Mouse (Mus musculus) ES-E14 (cell line): ENCODE measurements around the gene Itga9. TPM values are rescaled to one million over a fixed set of nuclear protein-coding genes. Genes with fewer than 3 reads are reported as not detected.
A peak's percentile ranks its signal among the peaks of the same experiment; 100 is the strongest.

Source experiments
- DNase-seq: peaks from one replicate; pipeline ENCODE4 v3.0.0-alpha.2; 2013; ENCODE audit warnings: low read depth, low spot score
- H3K27ac ChIP-seq: 2 replicates; pipeline ENCODE4 v1.5.1; 2012; ENCODE audit warnings: low read depth, mild to moderate bottlenecking, low read length, moderate library complexity, mixed read lengths; ENCODE audit not compliant: poor library complexity, insufficient read depth, severe bottlenecking
- H3K36me3 ChIP-seq: 2 replicates; pipeline ENCODE4 v1.6.1; 2012; ENCODE audit warnings: mild to moderate bottlenecking, low read length, moderate library complexity, mixed read lengths; ENCODE audit not compliant: control insufficient read depth, poor library complexity, insufficient read depth, severe bottlenecking
- H3K4me1 ChIP-seq, 2 experiments: fragments of 150-350 bp in 1 of 2; sonication (generic) in 1 of 2; 2 replicates each; pipeline ENCODE4 v1.6.1; 2012; ENCODE audit warnings: low read length in 2 of 2, mild to moderate bottlenecking in 1 of 2, mixed read lengths in 1 of 2; ENCODE audit not compliant: control insufficient read depth in 2 of 2, insufficient read depth in 2 of 2, poor library complexity in 1 of 2
- H3K4me3 ChIP-seq, 2 experiments: fragments of 150-350 bp in 1 of 2; sonication (generic) in 1 of 2; 2 replicates each; pipeline ENCODE4 v1.5.1; 2012; ENCODE audit warnings: low read length in 2 of 2, low read depth in 1 of 2, mild to moderate bottlenecking in 1 of 2, mixed read lengths in 1 of 2; ENCODE audit not compliant: insufficient read depth in 1 of 2, poor library complexity in 1 of 2, severe bottlenecking in 1 of 2
- H3K9ac ChIP-seq: 2 replicates; pipeline ENCODE4 v1.6.1; 2012; ENCODE audit warnings: low read depth, mild to moderate bottlenecking, low read length, mixed read lengths; ENCODE audit not compliant: poor library complexity, insufficient read depth, severe bottlenecking
- H3K9me3 ChIP-seq: fragments of 150-350 bp; sonication (generic); 2 replicates; pipeline ENCODE4 v1.6.1; 2012; ENCODE audit warnings: low read depth, mild to moderate bottlenecking, low read length; ENCODE audit not compliant: control insufficient read depth, insufficient read depth
- CHD2 ChIP-seq: IDR thresholded peaks from 2 replicates; pipeline ENCODE4 v1.6.1; 2014; ENCODE audit warnings: mild to moderate bottlenecking, low read depth, low read length, inconsistent platforms
- HCFC1 ChIP-seq: IDR thresholded peaks from 2 replicates; pipeline ENCODE4 v1.6.1; 2012; ENCODE audit warnings: low read length, inconsistent platforms, borderline replicate concordance; ENCODE audit not compliant: insufficient read depth
- MAFK ChIP-seq: IDR thresholded peaks from 2 replicates; pipeline ENCODE4 v1.6.1; 2014; ENCODE audit warnings: mild to moderate bottlenecking, low read depth, low read length, inconsistent platforms; ENCODE audit not compliant: insufficient read depth
- ZC3H11A ChIP-seq: IDR thresholded peaks from 2 replicates; pipeline ENCODE4 v1.6.1; 2012; ENCODE audit warnings: low read depth, mild to moderate bottlenecking, inconsistent platforms, low read length, borderline replicate concordance
- ZNF384 ChIP-seq: IDR thresholded peaks from 2 replicates; pipeline ENCODE4 v1.6.1; 2012; ENCODE audit warnings: low read depth, low read length, inconsistent platforms
- in situ Hi-C, 2 experiments: fragments of 600-800 bp; cut with MboI; formaldehyde crosslinking; loops; one replicate each; pipeline ENCODE4 v1.15.1; 2025; ENCODE audit warnings: low sequenced_read_pairs in 2 of 2, inconsistent platforms in 1 of 2; ENCODE audit not compliant: unreplicated experiment in 2 of 2
- total RNA-seq: library from RNA; depleted of rRNA; stranded (reverse); fragments of 300-350 nt; gene quantifications from 2 replicates; pipeline ENCODE4 v1.2.3, GENCODE M21; 2012

The Itga9 gene
- total RNA-seq, 1 experiment, result 19.7 TPM

GRCm38 (mm10) chr9:118822581-118822980 lies 216.1 kb downstream of the Itga9 start:
- in situ Hi-C loops, result no loop called here
- Histone ChIP-seq H3K9ac (no peak overlapping the region), H3K4me3 (no peak overlapping the region), H3K27ac (no peak overlapping the region), H3K36me3 (no peaks in the 10 kb centered on the region), H3K9me3 (no peaks in the 10 kb centered on the region), H3K4me1 (peaks cover 2 to 5% of the 10 kb centered on the region in 2 experiments; a peak in 1 of 4 replicates)
- TF ChIP-seq CHD2, result no peak
- no peak for TF ChIP-seq HCFC1
- no peak for TF ChIP-seq ZC3H11A
- no peak for TF ChIP-seq MAFK
- no peak for TF ChIP-seq ZNF384
- no peak for DNase-seq

- no peak overlapping the region for H3K4me3 ChIP-seq
- H3K36me3 ChIP-seq, result no peaks in the 10 kb centered on the region
- H3K9ac ChIP-seq, result no peak overlapping the region
- H3K27ac ChIP-seq, result no peak overlapping the region
- H3K9me3 ChIP-seq, result no peaks in the 10 kb centered on the region
- in situ Hi-C loops, result no loop called here
- no peak for DNase-seq
- TF ChIP-seq ZNF384 (no peak), MAFK (no peak), ZC3H11A (no peak), HCFC1 (no peak), CHD2 (no peak)
- H3K4me1 ChIP-seq, result peaks cover 0 to 3% of the 10 kb centered on the region in 2 experiments; a peak in 1 of 4 replicates
These were observed 224.6 kb downstream of the Itga9 start for GRCm38 (mm10) chr9:118831080-118831479.

GRCm38 (mm10) chr9:118832533-118832932 lies 226.0 kb downstream of the Itga9 start:
- Histone ChIP-seq H3K36me3 (no peaks in the 10 kb centered on the region), H3K4me1 (peaks cover 0 to 3% of the 10 kb centered on the region in 2 experiments; a peak in 1 of 4 replicates), H3K4me3 (no peak overlapping the region), H3K27ac (no peak overlapping the region), H3K9me3 (no peaks in the 10 kb centered on the region), H3K9ac (no peak overlapping the region)
- DNase-seq, result no peak
- TF ChIP-seq ZNF384 (no peak), MAFK (no peak), CHD2 (no peak), ZC3H11A (no peak), HCFC1 (no peak)
- in situ Hi-C loops, result no loop called here

- in situ Hi-C loops, result no loop called here
- TF ChIP-seq CHD2 (peak; percentile 70; the same call in 1 of the 2 replicates), ZC3H11A (no peak)
- DNase-seq, result no peak
- Histone ChIP-seq H3K27ac (no peak overlapping the region), H3K9ac (no peak overlapping the region), H3K9me3 (no peaks in the 10 kb centered on the region), H3K4me3 (no peak overlapping the region), H3K36me3 (no peaks in the 10 kb centered on the region), H3K4me1 (peaks cover 0 to 3% of the 10 kb centered on the region in 2 experiments; a peak in 1 of 4 replicates)
These were observed 226.9 kb downstream of the Itga9 start for GRCm38 (mm10) chr9:118833413-118833812.
